Mouse (Mus musculus) olfactory bulb, adult 2 months (tissue): ENCODE measurements around the gene Spop.

Experiments used
- CTCF ChIP-seq: fragments of 200-500 bp; IDR thresholded peaks from 2 replicates; pipeline ENCODE4 v1.5.1; 2012; ENCODE audit warnings: low read depth, mild to moderate bottlenecking, low read length, moderate library complexity; ENCODE audit not compliant: insufficient read depth
- POLR2A ChIP-seq: fragments of 200-500 bp; IDR thresholded peaks from 2 replicates; pipeline ENCODE4 v1.6.1; 2012; ENCODE audit warnings: mild to moderate bottlenecking, low read depth, low read length, moderate library complexity; ENCODE audit not compliant: insufficient read depth

DNA sequence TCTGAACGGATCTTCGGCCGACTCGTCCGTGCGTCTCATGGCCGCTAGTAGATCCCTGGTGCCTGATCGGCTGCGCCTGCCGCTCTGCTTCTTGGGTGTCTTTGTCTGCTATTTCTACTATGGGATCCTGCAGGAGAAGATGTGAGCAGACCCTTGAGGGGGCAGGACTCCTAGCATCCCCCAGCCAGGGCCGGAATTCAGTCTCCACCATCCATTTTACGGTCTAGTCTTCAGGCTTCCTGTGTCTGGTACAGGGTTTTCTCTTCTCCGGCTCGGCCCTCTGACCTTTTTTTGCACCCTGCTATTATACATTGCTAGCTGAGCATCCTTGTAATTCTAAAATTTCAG, 28.9 kb upstream of the Spop start:
- no peak for TF ChIP-seq CTCF
- TF ChIP-seq POLR2A = no peak
